Mouse (Mus musculus): ENCODE data around the gene Omg. TPM values are rescaled to one million over a fixed set of nuclear protein-coding genes. Genes with fewer than 3 reads are reported as not detected.

The Omg gene
- polyA plus RNA-seq, 1 experiment from 2014 or later = 0.28 TPM

Other genes starting within 250 kb of the Omg start
- 253 and 339 TPM in 2 replicates for gene Wsb1, start 249.4 kb downstream of the Omg start, polyA plus RNA-seq (2016; fragmentation: Nextera tagmentation; extraction: Ambion mirVana)
- not detected in 2 replicates for gene Gm9964, start 207.2 kb downstream of the Omg start, polyA plus RNA-seq (2016; fragmentation: Nextera tagmentation; extraction: Ambion mirVana)
- gene Nf1, start 164.4 kb downstream of the Omg start, polyA plus RNA-seq (2016; fragmentation: Nextera tagmentation; extraction: Ambion mirVana) = 6.6 and 6.7 TPM in 2 replicates
- 0.37 TPM in 1 of 2 replicates, not detected in the other for gene Evi2b, start 19.7 kb upstream of the Omg start, polyA plus RNA-seq (2016; fragmentation: Nextera tagmentation; extraction: Ambion mirVana)
- gene Evi2, start 26.5 kb upstream of the Omg start, polyA plus RNA-seq (2016; fragmentation: Nextera tagmentation; extraction: Ambion mirVana) = 0.92 and 1.5 TPM in 2 replicates
- gene Evi2a, start 26.5 kb upstream of the Omg start, polyA plus RNA-seq (2016; fragmentation: Nextera tagmentation; extraction: Ambion mirVana) = 1.7 and 2.7 TPM in 2 replicates
- gene Rab11fip4, start 87.1 kb upstream of the Omg start, polyA plus RNA-seq (2016; fragmentation: Nextera tagmentation; extraction: Ambion mirVana) = 18.6 and 23.4 TPM in 2 replicates